Mouse (Mus musculus) T-helper 1 cell (primary cell): ENCODE data around the gene Coq4.
"Not testable (repeated sequence)": the region's sequence is repeated elsewhere in the genome, so short reads cannot be mapped to it uniquely, and the experiment has no call there.

Experiments used
- in situ Hi-C: fragments of 300-600 bp; cut with MboI, MseI; formaldehyde crosslinking; loops from one replicate; pipeline ENCODE4 v1.15.1; 2025; ENCODE audit warnings: high pct_unique_total_duplicates

Coq4 gene

DNA sequence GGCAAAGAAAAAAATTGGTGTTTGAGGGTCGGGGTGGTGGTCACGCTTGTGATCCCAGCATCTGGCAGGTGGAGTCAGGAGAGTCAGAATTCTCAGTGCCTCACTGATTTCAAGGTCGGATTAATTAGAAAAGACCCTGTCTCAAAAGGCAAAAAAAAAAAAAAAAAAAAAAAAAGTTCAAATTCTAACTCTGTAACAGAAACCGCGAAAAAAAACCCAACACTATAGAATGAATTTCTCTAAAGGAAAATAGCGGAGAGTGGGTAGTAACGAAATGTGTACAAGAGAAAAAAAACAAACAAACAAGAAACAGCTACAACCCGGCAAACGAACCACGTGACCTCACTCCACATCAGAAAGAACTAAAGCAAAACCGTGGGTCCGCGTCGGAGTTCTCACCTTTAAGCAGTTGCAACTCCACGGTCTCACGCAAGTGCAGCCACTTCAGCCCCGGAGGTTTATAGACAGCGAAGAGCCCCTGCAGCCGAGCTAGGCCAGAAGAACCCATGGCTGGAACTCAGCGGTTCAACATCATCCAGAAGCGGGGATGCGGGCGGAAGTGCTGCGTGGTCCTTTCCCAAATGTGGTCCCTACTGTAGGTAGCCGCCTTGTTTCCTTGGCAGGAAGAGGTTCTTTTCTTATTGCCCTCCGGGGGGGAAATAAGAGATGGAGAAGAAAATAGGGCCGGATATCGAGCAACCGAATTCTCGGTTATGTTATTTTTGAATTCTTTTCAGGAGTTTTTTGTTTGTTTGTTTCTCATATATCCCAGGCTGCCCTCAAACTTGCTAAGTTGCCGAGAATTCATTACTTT, at the start of gene Coq4:
Gene Coq4, plus strand, starts transcription at position 390 of the 814 bp plus-strand sequence.
- in situ Hi-C loops: no loop called here

DNA sequence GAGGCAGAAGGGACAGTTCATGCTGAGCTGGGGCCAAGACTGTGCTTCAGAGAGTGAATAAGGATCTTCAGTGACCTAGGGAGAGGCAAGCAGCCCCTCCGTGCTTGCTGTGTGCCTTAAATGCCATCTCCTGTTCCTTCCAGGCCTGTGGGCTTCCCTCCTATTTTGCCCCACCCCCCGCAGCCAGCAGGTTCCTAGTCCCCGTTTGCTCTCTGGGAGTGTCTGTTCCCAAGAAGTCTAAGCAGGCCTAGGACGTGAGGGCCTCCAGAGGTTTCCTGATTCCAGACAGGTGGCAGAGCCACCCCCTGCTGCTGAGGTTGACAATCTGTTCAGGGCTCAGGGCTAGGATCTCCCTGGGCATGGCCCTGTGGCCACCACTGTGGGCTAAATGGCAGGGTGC, 48.5 kb upstream of the Coq4 start:
- in situ Hi-C loops: no loop called here

DNA sequence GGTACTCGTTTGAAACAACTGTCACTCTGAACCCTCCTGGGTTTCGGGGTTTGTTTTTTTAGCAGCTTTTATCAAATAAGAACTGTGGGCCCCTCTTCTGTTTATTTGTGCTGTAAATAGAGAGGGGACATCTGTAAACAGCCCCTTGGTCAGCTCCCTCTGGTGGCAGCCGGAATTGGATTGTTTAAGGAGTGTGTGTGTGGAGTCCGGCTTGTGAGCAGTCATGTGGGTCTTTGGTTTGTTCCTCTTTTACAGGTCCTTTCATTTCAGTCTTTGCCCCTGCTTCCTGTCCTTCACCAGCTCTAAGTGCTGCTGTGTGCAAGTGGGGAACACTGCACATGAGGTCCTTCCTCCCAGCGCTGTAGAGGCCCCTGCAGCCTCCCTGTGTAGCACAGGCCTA, 47.9 kb upstream of the Coq4 start:
- in situ Hi-C loops: no loop called here

DNA sequence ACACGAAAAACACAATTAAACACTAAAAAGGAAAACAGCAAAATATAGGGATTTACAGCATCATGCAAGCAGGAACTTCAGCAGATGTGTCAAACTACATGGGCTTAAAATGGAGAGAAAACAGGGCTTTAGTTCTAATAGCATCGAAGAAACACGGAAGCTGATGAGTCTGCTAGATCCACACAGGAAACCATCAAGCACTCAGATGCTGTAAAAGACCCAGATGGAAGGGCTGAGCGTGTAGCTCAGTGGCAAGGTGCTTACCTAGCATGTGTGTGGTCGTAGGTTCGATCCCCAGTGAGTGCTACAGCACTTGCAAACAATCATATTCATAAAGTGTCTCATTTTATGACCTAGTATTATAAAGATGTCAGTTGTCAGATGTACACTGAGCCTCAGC, 46.1 kb upstream of the Coq4 start:
- in situ Hi-C loops: loop anchor here (10.0 kb wide), 1 partner anchor 406 kb away; no protein-coding TSS in a partner anchor

DNA sequence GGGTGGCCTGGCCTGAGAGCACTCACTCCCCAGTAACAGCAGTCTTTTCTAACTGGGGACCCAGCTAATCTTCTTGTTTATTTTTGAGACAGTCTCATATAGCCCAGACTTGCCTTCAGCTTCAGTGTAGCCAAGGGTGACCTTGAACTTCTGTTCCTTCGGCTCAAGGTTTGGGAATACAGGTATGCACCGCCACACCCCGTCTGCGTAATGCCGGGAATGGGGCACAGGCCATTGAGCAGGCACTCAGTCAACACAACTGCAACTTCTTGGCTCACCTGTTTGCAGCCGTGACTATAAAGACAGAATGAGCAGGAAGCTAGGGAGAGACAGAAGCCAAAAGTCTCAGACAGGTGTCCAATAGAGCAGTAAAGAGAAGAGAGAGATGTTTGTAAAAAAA, 43.0 kb upstream of the Coq4 start:
- in situ Hi-C loops: loop anchor here (10.0 kb wide), 1 partner anchor 409 kb away; no protein-coding TSS in a partner anchor

DNA sequence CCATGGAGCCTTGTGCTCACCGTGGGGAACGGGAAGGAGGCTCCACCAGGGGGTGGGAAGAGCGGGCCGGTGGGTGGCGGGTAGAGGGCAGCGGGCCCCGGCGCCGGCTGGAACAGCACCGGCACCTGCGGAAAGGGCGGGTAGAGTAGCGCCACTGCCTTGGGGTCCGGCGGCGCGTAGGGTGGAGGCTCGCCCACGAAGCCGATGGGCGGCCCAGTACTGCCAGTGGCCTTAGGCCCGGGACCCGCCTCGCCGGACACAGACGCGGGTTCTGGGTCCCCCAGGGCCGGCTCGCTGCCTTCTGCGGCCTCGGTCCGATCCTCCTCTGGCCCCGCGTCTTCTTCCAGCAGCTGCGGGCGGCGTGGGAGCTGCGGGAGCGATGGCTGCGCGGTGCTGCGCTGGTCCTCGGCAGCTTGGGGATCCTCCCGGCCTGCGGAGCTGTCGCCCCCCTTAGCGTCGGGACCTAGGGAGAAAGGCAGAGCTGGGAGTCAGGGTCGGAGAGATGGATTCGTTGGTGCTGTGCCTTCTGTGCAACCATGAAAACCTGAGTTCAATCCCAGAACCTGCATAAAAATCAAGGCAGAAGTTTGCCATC, 40.0 kb upstream of the Coq4 start:
- in situ Hi-C loops: loop anchor here (10.0 kb wide), 1 partner anchor 412 kb away; no protein-coding TSS in a partner anchor

DNA sequence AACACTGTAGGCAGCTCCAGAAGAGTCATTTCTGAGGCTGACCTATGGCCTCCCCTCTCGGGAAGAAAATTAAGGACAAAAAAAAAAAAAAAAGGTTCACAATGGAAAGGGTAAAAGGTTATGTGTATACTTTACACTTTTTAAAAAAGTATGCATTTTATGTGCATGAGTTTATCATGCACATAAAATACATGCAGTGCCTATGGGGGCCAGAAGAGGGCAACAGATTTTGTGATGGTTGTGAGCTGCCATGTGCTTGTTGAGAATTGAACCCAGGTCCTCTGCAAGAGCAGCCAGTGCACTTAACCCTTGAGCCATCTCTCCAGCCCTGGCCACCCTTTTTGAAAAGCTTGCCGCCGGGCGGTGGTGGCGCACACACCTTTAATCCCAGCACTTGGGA, 39.4 kb upstream of the Coq4 start:
- in situ Hi-C loops: loop anchor here (10.0 kb wide), 1 partner anchor 413 kb away; no protein-coding TSS in a partner anchor

DNA sequence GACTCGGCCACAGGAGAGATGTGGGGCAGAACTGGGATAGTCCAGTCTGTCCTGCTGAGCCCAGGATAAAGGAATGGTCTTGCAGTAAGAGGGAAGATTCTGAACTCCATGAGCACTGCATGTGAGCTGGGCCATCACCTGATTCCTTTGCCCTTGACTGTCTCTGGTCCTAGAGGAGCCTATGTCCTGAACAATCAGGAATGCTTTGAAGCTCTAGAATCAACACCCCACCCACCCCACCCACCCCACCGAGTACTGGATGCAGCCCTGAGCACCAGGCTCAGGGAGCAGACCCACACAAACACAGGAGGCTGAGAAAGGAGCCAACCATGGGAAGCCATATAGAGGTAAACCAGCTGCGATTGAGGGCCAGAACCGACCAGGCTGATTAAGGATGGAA, 38.8 kb upstream of the Coq4 start:
- in situ Hi-C loops: loop anchor here (10.0 kb wide), 1 partner anchor 414 kb away; no protein-coding TSS in a partner anchor

DNA sequence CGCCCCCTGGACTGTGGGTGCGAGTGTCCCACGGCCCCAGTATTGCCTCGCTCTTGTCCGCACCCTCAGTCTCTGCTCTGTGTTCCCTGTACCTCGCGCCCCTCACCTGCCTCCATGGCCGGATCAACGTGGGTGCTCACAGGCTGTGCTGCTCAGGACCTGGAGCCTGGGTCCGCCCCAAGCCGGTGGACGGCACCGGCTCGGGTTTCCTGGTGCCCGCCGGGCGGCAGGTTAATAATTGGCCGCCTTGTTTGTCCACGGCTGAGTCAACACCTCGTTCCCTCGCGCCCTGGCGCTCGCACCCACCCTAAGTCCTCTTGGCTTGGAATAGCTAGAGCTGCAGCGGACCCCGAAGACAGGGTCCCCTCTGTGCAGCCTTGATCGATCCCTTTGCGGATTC, 35.8 kb upstream of the Coq4 start, which contains the start of gene Gm13420:
Gene Gm13420, minus strand, starts transcription at position 189 of the 400 bp plus-strand sequence.
- in situ Hi-C loops: no loop called here

DNA sequence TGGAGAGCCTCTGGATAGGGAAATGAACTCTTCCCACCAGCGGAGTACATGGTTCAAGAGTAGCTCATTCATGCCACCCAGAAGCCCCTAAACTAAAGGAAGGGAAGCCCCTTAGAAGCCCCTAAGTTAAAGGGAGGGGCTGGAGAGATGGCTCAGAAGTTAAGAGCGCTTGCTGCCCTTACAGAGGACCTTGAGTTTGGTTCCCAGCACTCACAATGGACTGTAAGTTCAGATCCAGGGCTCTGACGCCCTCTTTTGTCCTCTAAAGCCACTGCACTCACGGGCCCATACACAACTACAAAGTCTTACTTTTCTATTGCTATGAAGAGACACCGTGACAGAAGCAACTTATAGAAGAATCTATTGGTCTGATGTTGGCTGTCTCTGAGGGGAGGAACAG, 34.9 kb upstream of the Coq4 start:
- in situ Hi-C loops: no loop called here

DNA sequence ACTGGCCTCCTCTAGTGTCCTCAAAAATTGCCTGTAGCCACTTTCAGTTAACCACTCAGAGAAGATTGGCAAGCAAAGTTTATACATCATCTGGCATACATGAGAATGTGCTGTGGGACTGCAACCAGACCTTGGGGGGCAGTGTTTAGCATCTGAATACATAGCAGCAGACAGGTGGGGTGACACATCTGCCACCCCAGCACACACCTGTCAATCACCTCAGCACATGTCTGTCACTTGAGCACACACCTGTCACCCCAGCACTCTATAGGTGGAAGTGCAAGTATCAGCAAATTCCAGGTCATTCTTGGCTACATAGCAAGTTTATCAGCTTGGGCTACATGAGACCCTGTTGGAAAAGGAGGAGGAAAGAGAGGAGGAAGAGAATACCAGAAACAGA, 31.6 kb upstream of the Coq4 start:
- in situ Hi-C loops: no loop called here

DNA sequence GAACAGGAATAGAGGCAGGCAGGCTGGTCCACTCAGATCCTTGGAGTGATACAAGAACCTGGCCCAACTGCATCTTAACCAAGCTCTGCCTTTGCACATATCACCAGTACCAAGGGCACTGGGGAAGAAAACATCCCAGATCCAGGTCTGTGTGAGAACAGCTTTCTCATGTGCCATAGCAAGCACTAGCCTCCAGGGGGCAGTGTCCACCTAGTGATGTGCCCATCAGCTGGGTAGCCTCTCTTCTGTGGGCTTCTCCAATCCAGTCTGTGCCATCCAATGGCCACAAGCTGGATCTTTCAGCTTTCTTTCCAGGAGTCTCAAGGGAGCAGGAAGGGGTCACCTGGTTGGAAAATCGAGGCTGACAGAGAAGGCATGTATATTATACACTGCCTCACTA, 22.5 kb upstream of the Coq4 start:
- in situ Hi-C loops: no loop called here

DNA sequence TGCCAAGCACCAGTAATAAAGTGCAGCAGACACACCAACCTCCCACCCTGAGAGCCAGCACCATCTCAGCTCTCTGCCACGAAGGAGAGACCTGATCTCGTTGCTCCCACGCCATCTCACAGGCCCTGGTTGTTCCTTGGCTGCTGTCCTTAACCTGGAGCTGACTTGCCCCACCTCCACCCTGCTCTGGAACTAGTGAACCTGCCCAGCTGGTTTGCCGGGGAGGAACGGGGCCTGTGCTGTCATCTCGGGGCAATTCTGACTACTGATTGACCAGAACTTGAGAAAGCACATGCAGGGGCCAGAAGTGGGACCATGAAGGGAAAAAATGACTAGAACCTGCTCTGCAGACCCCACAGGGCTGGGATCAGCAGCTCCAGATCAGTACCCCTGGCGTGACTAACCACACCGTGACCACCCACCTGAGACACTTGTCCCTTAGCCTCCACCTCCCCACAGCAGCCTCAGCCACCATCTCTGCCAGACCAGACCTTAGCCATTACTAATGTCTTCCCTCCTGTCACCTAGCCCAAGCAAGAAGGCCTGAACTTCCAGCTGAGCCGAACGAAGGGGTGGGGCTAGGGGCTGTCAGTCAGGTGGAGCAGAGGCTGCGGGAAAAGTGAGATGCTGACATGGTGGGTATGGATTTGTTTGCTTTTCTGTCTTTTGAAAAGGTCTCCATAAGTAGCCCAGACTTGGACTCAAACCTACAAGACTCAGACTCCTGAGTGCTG, 19.1 kb upstream of the Coq4 start:
- in situ Hi-C loops: no loop called here

DNA sequence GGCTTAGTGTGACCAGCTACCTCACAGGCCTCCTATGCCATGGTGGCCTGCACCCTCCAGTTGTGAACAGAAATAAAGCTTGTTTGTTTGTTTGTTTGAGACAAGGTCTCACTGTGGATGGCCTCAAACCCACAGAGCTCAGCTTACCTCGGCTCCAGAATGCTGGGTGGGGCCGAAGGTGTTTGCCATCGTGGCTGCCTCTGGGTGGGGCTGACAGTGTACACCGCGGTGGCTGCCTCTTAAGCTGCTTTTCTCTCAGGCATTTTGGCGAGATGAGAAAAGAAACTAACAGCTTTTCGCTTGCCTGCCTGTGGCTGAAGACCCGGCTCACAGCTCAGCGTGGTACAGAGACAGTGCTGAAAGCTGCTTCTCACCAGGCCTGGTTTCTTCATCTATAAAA, 18.4 kb upstream of the Coq4 start:
- in situ Hi-C loops: no loop called here

DNA sequence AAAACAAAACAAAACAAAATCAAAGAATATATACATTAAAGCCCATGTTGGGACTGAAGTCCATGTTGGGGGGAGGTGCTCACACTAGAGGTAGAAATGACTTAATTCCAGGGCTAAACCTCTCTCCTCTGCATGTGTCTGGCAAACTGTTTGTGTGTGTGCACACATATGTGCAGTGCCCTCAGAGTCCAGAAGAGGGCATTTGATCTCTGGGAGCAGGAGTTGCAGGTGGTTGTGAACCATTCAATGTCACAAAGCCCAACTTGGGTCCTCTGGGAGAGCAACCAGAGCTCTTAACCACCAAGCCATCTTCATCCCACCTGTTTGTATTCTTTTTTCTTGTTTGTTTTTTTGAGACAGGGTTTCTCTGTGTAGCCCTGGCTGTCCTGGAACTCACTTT, 17.1 kb upstream of the Coq4 start:
- in situ Hi-C loops: no loop called here

DNA sequence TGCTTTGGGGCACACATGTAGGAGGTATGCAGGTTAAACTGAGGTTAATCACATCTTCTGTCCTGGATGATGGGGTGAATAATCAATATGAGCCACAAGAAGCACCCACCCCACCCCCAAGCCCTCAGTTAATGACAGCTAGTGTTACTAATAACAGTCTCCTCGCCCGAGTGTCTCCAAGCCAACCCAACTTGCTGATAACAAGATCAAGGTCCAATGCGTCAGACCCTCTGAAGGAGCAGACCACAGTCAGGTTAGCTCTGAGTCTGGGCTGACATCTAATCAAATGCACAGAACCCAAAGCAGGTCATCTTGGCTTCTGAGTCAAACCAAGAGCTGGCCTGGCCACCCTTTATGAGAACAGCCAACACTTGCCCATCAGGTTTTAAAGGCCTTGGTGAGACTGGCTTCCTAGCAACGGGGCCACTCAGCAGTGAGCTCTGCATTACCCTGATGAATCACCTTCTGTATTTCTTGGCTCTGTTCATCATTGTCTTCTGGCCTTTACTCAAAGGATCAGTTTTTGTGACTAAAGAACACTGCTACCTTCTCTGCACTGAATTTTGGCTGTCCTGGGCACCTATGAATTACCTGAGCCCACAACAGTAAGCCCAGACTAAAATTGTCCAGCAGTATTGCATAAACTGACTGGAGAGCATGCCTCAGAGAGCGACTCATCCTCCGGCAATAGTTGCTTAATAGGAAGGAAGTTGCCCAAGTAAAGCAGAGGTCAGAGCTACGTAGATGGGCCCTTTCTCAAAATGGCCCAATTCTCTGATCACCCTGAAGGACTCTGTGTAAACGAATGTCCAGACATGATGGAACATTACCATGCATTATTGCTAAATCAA, 15.5 kb upstream of the Coq4 start:
- in situ Hi-C loops: no loop called here

DNA sequence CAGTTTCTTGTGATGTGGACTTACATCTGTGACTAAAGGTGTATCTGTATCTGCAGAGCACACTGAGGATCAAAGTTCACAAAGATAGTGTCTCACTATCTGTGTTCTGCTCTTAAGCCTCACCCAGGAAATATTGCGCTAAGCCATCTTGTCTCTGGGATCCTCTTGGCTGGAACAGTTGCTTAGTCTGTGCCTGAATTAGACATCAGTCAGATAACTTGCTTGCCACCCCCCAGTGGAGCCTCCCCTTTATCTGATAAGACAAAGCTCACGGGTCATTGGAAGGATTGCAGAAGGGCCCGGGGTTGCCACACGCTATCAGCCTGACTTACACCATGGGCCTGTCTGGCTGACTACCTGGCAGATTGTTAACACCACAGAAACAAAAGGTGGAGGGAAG, 14.0 kb upstream of the Coq4 start:
- in situ Hi-C loops: no loop called here

DNA sequence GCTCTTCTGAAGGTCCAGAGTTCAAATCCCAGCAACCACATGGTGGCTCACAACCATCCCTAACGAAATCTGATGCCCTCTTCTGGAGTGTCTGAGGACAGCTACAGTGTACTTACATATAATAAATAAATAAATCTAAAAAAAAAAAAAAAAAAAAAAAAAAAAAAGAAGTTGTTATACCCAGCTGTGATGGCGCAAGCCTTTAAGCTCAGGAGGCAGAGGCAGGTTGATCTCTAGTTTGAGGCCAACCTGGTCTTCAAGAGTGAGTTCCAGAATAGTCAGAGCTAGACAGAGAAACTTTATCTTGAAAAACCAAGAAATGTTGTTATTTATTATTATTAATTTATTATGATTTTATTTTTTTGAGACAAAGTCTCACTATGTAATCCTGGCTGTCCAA, 6.0 kb upstream of the Coq4 start:
- in situ Hi-C loops: not testable (repeated sequence)

DNA sequence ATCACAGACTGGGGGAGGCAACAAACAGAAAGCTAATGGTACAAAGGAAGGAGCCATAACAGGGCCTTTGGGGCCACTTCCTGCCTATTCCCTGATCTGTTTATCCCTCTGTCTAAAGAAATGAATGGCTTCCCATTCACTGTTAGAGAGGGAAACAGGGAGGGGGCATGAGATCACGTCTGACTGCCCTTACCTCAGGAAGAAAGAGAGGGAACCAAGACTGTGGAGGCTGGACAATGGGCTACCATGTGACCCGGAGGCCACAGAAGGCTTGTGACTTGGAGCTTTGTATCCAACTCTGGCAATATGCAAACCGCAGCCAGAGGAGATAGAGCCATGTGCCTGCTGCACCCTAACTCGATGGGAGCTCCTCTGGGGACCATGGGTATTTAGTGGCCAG, 3.0 kb upstream of the Coq4 start:
- in situ Hi-C loops: no loop called here

DNA sequence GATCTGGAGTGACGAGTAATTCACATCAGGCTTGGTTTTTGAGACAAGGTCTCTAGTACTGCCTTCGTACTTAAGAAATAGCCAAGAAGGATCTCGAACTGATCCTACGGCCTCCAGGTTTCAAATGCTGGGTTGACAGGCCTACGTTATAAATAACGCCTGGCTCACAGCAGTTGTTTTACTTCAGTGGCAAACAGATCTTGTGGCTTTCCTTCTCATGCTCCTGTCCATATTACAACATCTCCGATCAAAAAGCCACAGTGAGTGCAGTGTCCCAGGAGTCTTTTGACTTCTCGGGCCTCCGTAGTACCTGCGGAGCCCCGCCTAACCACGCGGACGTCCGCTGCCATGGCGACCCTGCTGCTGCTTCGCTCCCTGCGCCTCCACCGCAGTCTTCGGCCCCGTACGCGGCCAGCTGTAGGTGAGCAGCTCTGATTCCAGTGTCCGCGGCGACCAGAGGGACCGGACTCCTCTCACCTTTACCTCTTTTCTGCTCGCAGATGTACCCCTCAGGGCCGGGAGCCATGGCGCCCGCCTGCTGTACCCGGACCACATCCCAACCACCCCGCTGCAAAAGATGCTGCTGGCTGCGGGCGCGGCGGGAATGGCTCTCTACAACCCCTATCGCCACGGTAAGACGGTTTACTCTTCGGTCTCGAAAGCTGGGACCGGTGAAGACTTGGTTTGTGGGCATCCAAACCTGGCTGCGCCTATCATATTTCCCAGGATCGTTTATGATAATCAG, 816 bp downstream of the Coq4 start, which contains the start of gene Trub2:
Gene Trub2, minus strand, starts transcription at position 566 of the 745 bp plus-strand sequence.
- in situ Hi-C loops: no loop called here
